Mouse (Mus musculus) MEL (cell line): ENCODE results near the gene 1700069L16Rik. TPM values are rescaled to one million over a fixed set of nuclear protein-coding genes. Genes with fewer than 3 reads are reported as not detected.
A peak's percentile ranks its signal among the peaks of the same experiment; 100 is the strongest.

ENCODE experiments used
- DNase-seq: peaks from one replicate; pipeline ENCODE4 v3.0.0; 2011; ENCODE audit warnings: low read depth, low spot score
- H3K27ac ChIP-seq: 2 replicates; pipeline ENCODE4 v1.5.1; 2012; ENCODE audit warnings: low read depth, mild to moderate bottlenecking, control low read depth, low read length, moderate library complexity; ENCODE audit not compliant: control insufficient read depth
- H3K27me3 ChIP-seq, 2 experiments: fragments of 150-350 bp in 1 of 2; sonication (generic) in 1 of 2; 2 replicates each; pipeline ENCODE4 v1.6.1; 2012; ENCODE audit warnings: low read length in 2 of 2, mild to moderate bottlenecking in 2 of 2, improper control_type of control experiment in 1 of 2, moderate library complexity in 1 of 2; ENCODE audit not compliant: insufficient read depth in 2 of 2, control insufficient read depth in 1 of 2
- H3K36me3 ChIP-seq, 2 experiments: 2 replicates each; pipeline ENCODE4 v1.6.1; 2012 to 2014; ENCODE audit warnings: low read length in 2 of 2, improper control_type of control experiment in 1 of 2, inconsistent platforms in 1 of 2, mild to moderate bottlenecking in 1 of 2; ENCODE audit not compliant: insufficient read depth in 2 of 2, control insufficient read depth in 1 of 2
- H3K4me1 ChIP-seq, 2 experiments: fragments of 150-350 bp in 1 of 2; sonication (generic) in 1 of 2; 2 replicates each; pipeline ENCODE4 v1.6.1; 2012; ENCODE audit warnings: low read length in 2 of 2, improper control_type of control experiment in 1 of 2, mild to moderate bottlenecking in 1 of 2; ENCODE audit not compliant: insufficient read depth in 2 of 2, control insufficient read depth in 1 of 2
- H3K4me3 ChIP-seq, 2 experiments: fragments of 150-350 bp in 1 of 2; sonication (generic) in 1 of 2; 2 replicates each; pipeline ENCODE4 v1.5.1; 2012; ENCODE audit warnings: low read depth in 2 of 2, low read length in 2 of 2, mild to moderate bottlenecking in 2 of 2, moderate library complexity in 2 of 2, control low read depth in 1 of 2, improper control_type of control experiment in 1 of 2; ENCODE audit not compliant: control insufficient read depth in 1 of 2, insufficient read depth in 1 of 2
- H3K79me2 ChIP-seq: 2 replicates; pipeline ENCODE4 v1.6.1; 2012; ENCODE audit warnings: mild to moderate bottlenecking, low read length, moderate library complexity; ENCODE audit not compliant: control insufficient read depth, poor library complexity, insufficient read depth
- H3K9ac ChIP-seq: 2 replicates; pipeline ENCODE4 v1.6.1; 2012; ENCODE audit warnings: low read depth, mild to moderate bottlenecking, control low read depth, low read length, moderate library complexity; ENCODE audit not compliant: control insufficient read depth, poor library complexity, severe bottlenecking
- H3K9me3 ChIP-seq: fragments of 150-350 bp; sonication (generic); replicated peaks from 2 replicates; pipeline ENCODE4 v1.6.1; 2012; ENCODE audit warnings: mild to moderate bottlenecking, low read length, improper control_type of control experiment, moderate library complexity; ENCODE audit not compliant: insufficient read depth
- CTCF ChIP-seq, 3 experiments: IDR thresholded peaks in 2 of 3; conservative IDR thresholded peaks in 1 of 3; 2 replicates each; pipeline ENCODE4 v1.5.1; 2011 to 2012; ENCODE audit warnings: low read length in 3 of 3, low read depth in 2 of 3, mild to moderate bottlenecking in 2 of 3, improper control_type of control experiment in 1 of 3, inconsistent platforms in 1 of 3, mixed read lengths in 1 of 3, moderate library complexity in 1 of 3; ENCODE audit not compliant: control insufficient read depth in 1 of 3, insufficient read depth in 1 of 3, poor library complexity in 1 of 3, severe bottlenecking in 1 of 3
- E2F4 ChIP-seq: IDR thresholded peaks from 2 replicates; pipeline ENCODE4 v1.6.1; 2011; ENCODE audit warnings: low read depth, low read length, improper control_type of control experiment, borderline replicate concordance
- GATA1 ChIP-seq: IDR thresholded peaks from 2 replicates; pipeline ENCODE4 v1.6.1; 2011; ENCODE audit warnings: low read depth, low read length, improper control_type of control experiment
- HCFC1 ChIP-seq: IDR thresholded peaks from 2 replicates; pipeline ENCODE4 v1.6.1; 2012; ENCODE audit warnings: low read depth, mild to moderate bottlenecking, inconsistent platforms, low read length, improper control_type of control experiment, moderate library complexity
- KAT2A ChIP-seq: conservative IDR thresholded peaks from 2 replicates; pipeline ENCODE4 v1.6.1; 2012; ENCODE audit warnings: low read depth, low read length, improper control_type of control experiment, inconsistent platforms
- MAZ ChIP-seq: IDR thresholded peaks from 2 replicates; pipeline ENCODE4 v1.6.1; 2012; ENCODE audit warnings: low read depth, mild to moderate bottlenecking, inconsistent platforms, low read length, improper control_type of control experiment
- MYB ChIP-seq: IDR thresholded peaks from 2 replicates; pipeline ENCODE4 v1.6.1; 2011; ENCODE audit warnings: mild to moderate bottlenecking, low read depth, low read length, improper control_type of control experiment
- NELFE ChIP-seq: IDR thresholded peaks from 2 replicates; pipeline ENCODE4 v1.6.1; 2011; ENCODE audit warnings: low read depth, low read length, improper control_type of control experiment
- POLR2AphosphoS2 ChIP-seq: IDR thresholded peaks from 2 replicates; pipeline ENCODE4 v1.6.1; 2011; ENCODE audit warnings: low read length, improper control_type of control experiment
- POLR2AphosphoS5 ChIP-seq: IDR thresholded peaks from 2 replicates; pipeline ENCODE4 v1.6.1; 2012; ENCODE audit warnings: low read depth, borderline replicate concordance, mild to moderate bottlenecking, inconsistent platforms, low read length, moderate library complexity, mixed read lengths
- TCF12 ChIP-seq: IDR thresholded peaks from 2 replicates; pipeline ENCODE4 v1.6.1; 2014; ENCODE audit warnings: low read depth, mild to moderate bottlenecking, inconsistent platforms, low read length, improper control_type of control experiment, moderate library complexity
- UBTF ChIP-seq: IDR thresholded peaks from 2 replicates; pipeline ENCODE4 v1.6.1; 2012; ENCODE audit warnings: low read depth, mild to moderate bottlenecking, inconsistent platforms, low read length, improper control_type of control experiment, moderate library complexity, borderline replicate concordance; ENCODE audit not compliant: insufficient read depth
- ZNF384 ChIP-seq: IDR thresholded peaks from 2 replicates; pipeline ENCODE4 v1.6.1; 2012; ENCODE audit warnings: low read depth, mild to moderate bottlenecking, inconsistent platforms, low read length, improper control_type of control experiment
- polyA plus RNA-seq, 2 experiments: library from polyadenylated mRNA; stranded (reverse) in 1 of 2; unstranded in 1 of 2; fragments of >175 nt in 1 of 2; fragments of >200 nt in 1 of 2; gene quantifications; 2 replicates each; pipeline versions ENCODE4 v1.2.1 to v1.2.4; 2012; ENCODE audit warnings: low replicate concordance in 2 of 2, low read depth in 1 of 2; ENCODE audit not compliant: insufficient read length in 2 of 2, insufficient read depth in 1 of 2, missing spikeins in 1 of 2
- total RNA-seq: library from RNA; depleted of rRNA; stranded (reverse); fragments of 300-350 nt; gene quantifications from 2 replicates; pipeline ENCODE4 v1.2.3, GENCODE M21; 2012

Gene 1700069L16Rik
- total and polyA plus RNA-seq, 3 experiments = not detected

DNA sequence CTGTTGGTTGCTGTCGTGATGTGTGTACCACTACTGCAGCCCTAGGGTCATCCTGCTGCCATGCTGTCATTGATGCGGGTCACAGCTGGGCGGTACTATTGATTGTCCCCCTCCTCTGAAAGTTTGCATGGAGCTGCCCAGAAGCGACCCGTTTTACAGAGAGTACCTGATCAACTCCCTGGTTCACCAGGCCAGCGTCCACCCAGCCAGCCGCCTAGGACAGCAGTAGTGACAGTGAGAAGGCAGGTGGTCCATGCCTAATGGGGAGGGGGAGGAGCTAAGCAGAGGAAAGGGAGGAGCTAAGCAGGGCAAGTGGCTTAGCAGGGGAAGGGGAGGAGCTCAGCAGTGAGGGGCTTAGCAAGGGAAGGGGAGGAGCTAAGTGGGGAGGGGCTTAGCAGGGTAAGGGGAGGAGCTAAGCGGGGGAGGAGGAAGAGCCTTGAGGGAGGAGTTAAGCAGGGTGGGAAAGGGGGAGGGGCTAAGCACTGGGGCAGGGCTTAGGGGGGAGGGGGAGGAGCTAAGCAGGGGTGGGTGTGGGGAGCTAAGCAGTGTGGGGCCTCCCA lies 31.3 kb downstream of the 1700069L16Rik start:
- TF ChIP-seq CTCF (IDR thresholded peaks at IDR 0.05 in 2 of 3, conservative IDR thresholded peaks at IDR 0.05 in 1 of 3; ENCODE audit: control insufficient read depth in 1 of 3, insufficient read depth in 1 of 3, low read depth in 2 of 3, low read length in 3 of 3, poor library complexity in 1 of 3, severe bottlenecking in 1 of 3) = no peak
- no peak overlapping the region for H3K27ac ChIP-seq
- H3K79me2 ChIP-seq = no peaks in the 10 kb centered on the region
- DNase-seq = no peak
- H3K36me3 ChIP-seq = no peaks in the 10 kb centered on the region
- no peaks in the 10 kb centered on the region for H3K9me3 ChIP-seq
- H3K4me1 ChIP-seq = no peaks in the 10 kb centered on the region
- H3K27me3 ChIP-seq = no peaks in the 10 kb centered on the region; a peak in 1 of 4 replicates
- no peak overlapping the region for H3K4me3 ChIP-seq
- no peak overlapping the region for H3K9ac ChIP-seq

DNA sequence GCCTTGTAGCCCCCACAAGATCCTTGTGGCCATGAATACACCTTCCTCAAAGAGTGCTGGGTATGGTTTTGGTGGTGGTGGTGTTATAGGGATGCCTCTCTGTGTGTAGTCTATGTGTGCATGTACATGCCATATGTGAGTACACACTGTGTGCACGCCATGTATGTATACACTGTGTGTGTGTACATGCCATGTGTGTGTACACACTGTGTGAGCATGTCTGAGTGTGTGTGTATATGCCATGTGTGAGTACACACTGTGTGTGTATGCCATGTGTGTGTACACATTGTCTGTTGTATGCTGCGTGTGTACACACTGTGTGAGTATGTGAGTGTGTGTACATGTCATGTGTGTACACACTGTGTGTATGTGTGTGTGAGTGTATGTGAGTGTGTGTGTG lies 33.7 kb downstream of the 1700069L16Rik start:
- Histone ChIP-seq H3K9me3 (no peaks in the 10 kb centered on the region), H3K4me3 (no peak overlapping the region)
- no peak for TF ChIP-seq HCFC1
- TF ChIP-seq POLR2AphosphoS5 = 0 out of 2 replicates have a peak, but pooled peaks have one; percentile 43
- TF ChIP-seq, all 39 proteins: peak for 1

DNA sequence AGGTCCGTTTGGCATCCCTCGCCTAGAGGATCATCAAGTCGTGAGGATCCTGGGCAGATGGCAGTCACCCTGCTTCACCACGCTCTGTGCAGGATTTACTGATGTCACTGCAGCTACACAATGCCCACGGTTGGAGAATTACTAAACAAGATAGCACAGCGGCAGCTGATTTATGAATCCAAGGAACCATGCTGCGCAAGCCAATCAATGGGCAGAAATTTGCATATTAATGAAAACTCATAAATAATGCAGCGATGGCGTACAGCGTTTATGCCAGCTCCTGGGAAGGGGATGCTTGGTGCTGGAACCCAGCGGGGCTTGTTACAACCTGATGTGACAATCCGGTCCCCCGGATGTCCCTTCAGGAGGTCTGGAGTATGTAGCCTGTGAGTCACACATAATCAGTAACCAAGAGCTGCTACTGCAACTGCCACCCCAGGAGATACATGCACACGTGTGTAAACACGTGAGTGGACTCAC lies 34.5 kb downstream of the 1700069L16Rik start:
- no peaks in the 10 kb centered on the region for H3K4me1 ChIP-seq
- TF ChIP-seq HCFC1 = no peak
- no peak for TF ChIP-seq MYB
- TF ChIP-seq KAT2A = no peak
- TF ChIP-seq ZNF384 = no peak
- TF ChIP-seq UBTF = no peak
- no peak for TF ChIP-seq E2F4
- no peak for TF ChIP-seq POLR2AphosphoS2
- no peak for TF ChIP-seq NELFE
- no peak for TF ChIP-seq GATA1
- no peak for TF ChIP-seq POLR2AphosphoS5
- TF ChIP-seq MAZ = no peak
- no peak for TF ChIP-seq TCF12
- H3K9me3 ChIP-seq = no peaks in the 10 kb centered on the region
- DNase-seq = no peak
- no peak overlapping the region for H3K9ac ChIP-seq
- no peaks in the 10 kb centered on the region for H3K79me2 ChIP-seq
- H3K36me3 ChIP-seq = no peaks in the 10 kb centered on the region
- no peak overlapping the region for H3K4me3 ChIP-seq
- H3K27me3 ChIP-seq = no peaks in the 10 kb centered on the region
- no peak overlapping the region for H3K27ac ChIP-seq

More for the DNA sequence above, 33.7 kb downstream of the 1700069L16Rik start:
- no peak overlapping the region for H3K27ac ChIP-seq
- H3K9ac ChIP-seq = no peak overlapping the region
- H3K79me2 ChIP-seq = no peaks in the 10 kb centered on the region
- no peak for DNase-seq
- no peaks in the 10 kb centered on the region for H3K27me3 ChIP-seq
- no peaks in the 10 kb centered on the region for H3K4me1 ChIP-seq
- H3K36me3 ChIP-seq = no peaks in the 10 kb centered on the region
